14 mouse cellular contexts compared by ENCODE assay signal in genomic region chr13:72241919-72242318, GRCm38 (mm10).
"Had no signal": no experiment of that assay in that cellular context is flagged by ENCODE, and none has a peak within 500 bp of the region (broad histone marks: within the 10 kb centered on the region; RNA-seq: fewer than 3 reads in every experiment).

No protein-coding gene starts in this region.

- H3K4me3 ChIP-seq: midbrain, embryonic 10.5 days; midbrain, embryonic 12.5 days; neural tube, embryonic 12.5 days; stomach, embryonic 15.5 days had no signal

- H3K9ac ChIP-seq: lung, embryonic 14.5 days; midbrain, embryonic 12.5 days; neural tube, embryonic 12.5 days; stomach, embryonic 15.5 days had no signal

- H3K27me3 ChIP-seq: midbrain, embryonic 12.5 days; neural tube, embryonic 12.5 days; stomach, embryonic 15.5 days had no signal

- DNase-seq: lung, adult 18-20 months; lung, embryonic 14.5 days; lung, postnatal 10 days; lung, postnatal 4 days; midbrain, embryonic 14.5 days; right cerebral cortex, postnatal 14 days; thymus, adult 2 months; thymus, postnatal 36 days had no signal

- H3K27ac ChIP-seq: midbrain, embryonic 10.5 days; midbrain, embryonic 12.5 days; neural tube, embryonic 12.5 days; stomach, embryonic 15.5 days; stomach, postnatal 0 days had no signal

- H3K36me3 ChIP-seq: midbrain, embryonic 10.5 days; midbrain, embryonic 12.5 days; neural tube, embryonic 12.5 days; stomach, embryonic 15.5 days had no signal

- H3K4me1 ChIP-seq: midbrain, embryonic 10.5 days; midbrain, embryonic 12.5 days; neural tube, embryonic 12.5 days; stomach, embryonic 15.5 days had no signal

- ATAC-seq: midbrain, embryonic 16.5 days had no signal

- H3K4me2 ChIP-seq: lung, embryonic 14.5 days; midbrain, embryonic 12.5 days; neural tube, embryonic 12.5 days; stomach, embryonic 15.5 days had no signal

- H3K9me3 ChIP-seq: midbrain, embryonic 10.5 days; midbrain, embryonic 12.5 days; neural tube, embryonic 12.5 days; stomach, embryonic 15.5 days had no signal
